Mouse (Mus musculus) neural tube, postnatal 0 days (tissue): ENCODE results near the gene 1700020L24Rik. TPM values are rescaled to one million over a fixed set of nuclear protein-coding genes. Genes with fewer than 3 reads are reported as not detected.

Source experiments
- polyA plus RNA-seq: library from polyadenylated mRNA; unstranded; fragments of >200 nt; fragmentation: Nextera tagmentation; extraction: Ambion mirVana; gene quantifications from 2 replicates; pipeline ENCODE4 v1.2.1, GENCODE M21; 2015

The 1700020L24Rik gene
- polyA plus RNA-seq: 0.43 and 0.75 TPM in 2 replicates

DNA sequence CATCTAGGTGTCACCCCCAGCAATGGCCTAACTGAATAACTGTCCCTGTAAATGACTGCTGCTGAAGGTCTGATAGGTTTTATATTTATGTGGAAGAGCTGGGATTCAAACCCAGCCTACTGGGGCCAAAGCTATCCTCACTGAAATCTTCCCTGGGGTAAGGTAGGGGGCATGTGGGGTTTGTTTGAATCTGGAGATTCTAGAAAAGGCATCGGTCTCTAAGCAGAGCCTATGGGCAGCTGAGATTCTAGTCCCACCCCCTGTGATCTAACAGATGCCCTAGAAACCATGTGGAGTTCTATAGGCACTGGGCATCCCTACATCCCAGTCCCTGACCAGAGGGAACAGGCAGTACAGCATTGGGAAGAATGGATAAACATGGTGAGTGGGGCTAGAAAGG is at the start of gene 1700020L24Rik:
TSS of gene 1700020L24Rik (plus strand) at position 301 of the 400 bp plus-strand sequence.

DNA sequence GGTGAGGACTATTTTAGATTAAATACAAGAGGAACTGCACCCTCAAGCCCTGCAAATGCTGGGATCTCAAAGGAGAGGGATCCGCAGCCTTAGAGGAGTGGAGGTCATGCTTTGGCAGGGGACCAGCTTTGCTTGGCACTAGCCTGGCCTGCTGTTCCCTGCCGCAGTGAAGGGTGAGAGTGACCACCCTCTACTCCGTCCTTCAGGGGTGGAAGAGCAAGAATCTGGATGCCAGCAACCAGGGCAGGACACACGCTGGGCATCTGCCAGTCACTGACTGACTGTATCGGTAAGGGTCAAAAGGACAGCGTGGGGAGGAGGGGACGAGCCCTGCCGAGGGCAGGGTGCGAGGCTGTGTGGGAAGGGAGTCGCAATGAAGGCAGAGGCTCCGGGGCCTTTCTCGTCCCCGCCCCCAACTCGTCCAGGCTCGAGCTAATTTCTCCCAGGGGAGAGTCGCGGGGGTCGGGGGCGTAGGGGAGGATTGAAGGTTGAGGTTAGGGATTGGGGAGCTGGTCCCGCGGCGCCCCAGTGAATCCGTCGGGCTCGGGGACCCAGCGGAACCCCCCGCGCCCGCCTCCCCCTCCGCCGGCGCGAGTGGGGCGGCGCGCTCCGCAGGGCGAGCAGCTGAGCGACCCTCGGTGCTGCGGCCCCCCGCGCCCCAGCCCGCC is 28.3 kb upstream of the 1700020L24Rik start, which contains the start of gene Rasl10b:
TSS of gene Rasl10b (plus strand) at position 51 of the 668 bp plus-strand sequence.

GRCm38 (mm10) chr11:83429355-83429754 is 8.1 kb upstream of the 1700020L24Rik start, which contains the start of gene Gas2l2:
Gene Gas2l2, minus strand, starts transcription at chr11:83429455.

DNA sequence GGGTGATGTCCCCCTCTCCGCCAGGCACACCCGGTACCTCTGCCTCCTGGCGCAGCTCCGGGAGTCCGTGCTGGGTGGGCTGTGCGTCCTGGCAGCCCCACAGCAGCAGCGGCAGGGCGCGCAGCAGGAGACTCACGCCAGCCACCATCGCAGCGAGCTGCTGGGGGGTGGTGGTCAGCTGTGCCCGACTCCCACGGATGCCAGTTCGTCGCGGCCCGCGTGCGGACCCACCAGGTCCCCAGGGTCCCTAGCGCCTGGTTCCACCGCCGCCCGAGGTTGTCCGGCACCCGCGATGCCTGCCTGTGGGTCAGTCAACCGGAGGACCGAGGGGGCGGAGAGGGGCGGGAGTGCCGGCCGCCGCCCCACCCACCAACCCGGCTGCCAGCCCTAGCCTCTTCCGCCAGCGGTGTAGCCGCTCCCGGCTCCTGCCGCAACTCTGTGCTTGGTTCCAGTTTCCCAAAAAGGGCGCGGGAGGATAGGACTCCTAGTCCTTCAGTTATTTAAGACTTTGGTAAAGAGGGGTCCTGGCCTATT is 25.3 kb downstream of the 1700020L24Rik start, which contains the start of gene Mmp28:
TSS of gene Mmp28 (minus strand) at position 361 of the 534 bp plus-strand sequence.

DNA sequence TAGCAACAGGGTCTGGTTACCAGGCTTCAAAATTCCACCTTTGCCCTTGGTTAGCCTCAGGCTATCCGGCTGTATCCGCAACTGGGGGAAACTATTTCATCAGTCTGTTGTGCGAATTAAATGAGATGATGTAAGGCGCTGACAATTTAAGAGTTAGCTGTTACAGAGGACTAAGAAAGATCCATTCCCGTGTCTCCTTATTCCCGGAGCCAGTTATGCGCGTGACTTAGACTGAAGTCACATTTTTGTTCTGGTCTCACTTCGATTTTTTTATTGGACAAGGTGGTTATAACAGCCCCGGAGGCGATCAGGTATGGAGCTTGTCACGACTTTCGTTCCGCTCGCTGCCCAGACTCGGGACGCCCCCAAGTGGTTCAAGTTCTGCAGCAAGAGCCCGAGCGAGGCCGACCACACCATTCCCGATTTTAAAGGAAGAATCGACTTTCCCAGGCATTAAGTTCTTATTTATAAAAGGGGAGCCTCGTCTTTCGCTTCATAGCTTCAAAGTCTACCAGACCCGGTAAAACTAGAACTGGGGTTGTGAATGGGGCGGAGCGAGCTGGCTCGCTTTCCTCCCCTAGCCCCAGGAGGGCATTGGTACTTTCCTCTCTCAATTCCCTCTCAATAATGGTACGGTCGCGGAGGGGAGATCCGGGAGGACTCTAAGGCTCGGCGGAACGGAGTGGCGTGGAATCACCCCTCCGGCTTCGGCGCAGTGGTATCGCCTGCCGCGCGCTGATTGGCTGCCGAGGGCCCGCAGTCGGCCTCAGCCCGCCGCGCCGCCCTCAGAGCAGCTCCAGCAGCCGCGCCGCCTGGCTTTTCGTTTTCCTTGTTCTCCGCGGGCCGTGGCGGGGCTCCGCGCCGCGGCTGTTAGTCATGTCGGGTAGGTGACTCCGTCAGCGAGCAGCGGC is 35.1 kb downstream of the 1700020L24Rik start, which contains the start of gene Taf15:
TSS of gene Taf15 (plus strand) at position 763 of the 911 bp plus-strand sequence.

Other genes starting within 250 kb of the 1700020L24Rik start
- 0.11 and 0.21 TPM in 2 replicates for gene Slfn3, start 246.3 kb upstream of the 1700020L24Rik start, polyA plus RNA-seq
- gene Slfn14, start 151.0 kb upstream of the 1700020L24Rik start, polyA plus RNA-seq: not detected in 2 replicates
- gene Ap2b1, start 138.7 kb upstream of the 1700020L24Rik start, polyA plus RNA-seq: 71.7 and 77.4 TPM in 2 replicates
- 11.0 and 11.5 TPM in 2 replicates for gene Pex12, start 135.1 kb upstream of the 1700020L24Rik start, polyA plus RNA-seq
- gene Rasl10b, start 28.5 kb upstream of the 1700020L24Rik start, polyA plus RNA-seq: 61.6 and 64.0 TPM in 2 replicates
- 0.75 and 0.96 TPM in 2 replicates for gene Gas2l2, start 8.2 kb upstream of the 1700020L24Rik start, polyA plus RNA-seq
- 3.4 and 3.7 TPM in 2 replicates for gene Mmp28, start 25.4 kb downstream of the 1700020L24Rik start, polyA plus RNA-seq
- gene Taf15, start 35.4 kb downstream of the 1700020L24Rik start, polyA plus RNA-seq: 11.8 and 12.4 TPM in 2 replicates
- gene Heatr9, start 84.5 kb downstream of the 1700020L24Rik start, polyA plus RNA-seq: not detected in 2 replicates
- gene Ccl5, start 92.8 kb downstream of the 1700020L24Rik start, polyA plus RNA-seq: 0.97 TPM in 1 of 2 replicates, not detected in the other
- 4.3 and 5.3 TPM in 2 replicates for gene Ccl9, start 141.0 kb downstream of the 1700020L24Rik start, polyA plus RNA-seq
- 7.3 and 8.0 TPM in 2 replicates for gene Ccl6, start 155.4 kb downstream of the 1700020L24Rik start, polyA plus RNA-seq
- gene Rpl9-ps1, start 207.9 kb downstream of the 1700020L24Rik start, polyA plus RNA-seq: not detected in 2 replicates
- 1.6 and 2.7 TPM in 2 replicates for gene Ccl3, start 211.7 kb downstream of the 1700020L24Rik start, polyA plus RNA-seq
- gene Ccl4, start 224.9 kb downstream of the 1700020L24Rik start, polyA plus RNA-seq: 1.9 TPM in 2 replicates